Mouse (Mus musculus) spleen, postnatal 0 days (tissue): ENCODE results near the gene Taar5. TPM values are rescaled to one million over a fixed set of nuclear protein-coding genes. Genes with fewer than 3 reads are reported as not detected.

Experiments
- polyA plus RNA-seq: library from polyadenylated mRNA; unstranded; fragments of >200 nt; fragmentation: Nextera tagmentation; extraction: Ambion mirVana; gene quantifications from 2 replicates; pipeline ENCODE4 v1.2.1, GENCODE M21; 2015

Taar5 gene
- not detected in 2 replicates for polyA plus RNA-seq

GRCm38 (mm10) chr10:23970656-23971165 lies at the start of gene Taar5:
Taar5 (plus strand) TSS chr10:23970706.

GRCm38 (mm10) chr10:23938312-23938711 lies 32.2 kb upstream of the Taar5 start, which contains the start of gene Taar2:
Taar2 (plus strand) TSS chr10:23938572.

GRCm38 (mm10) chr10:23949508-23950005 lies 20.9 kb upstream of the Taar5 start, which contains the start of gene Taar3:
Taar3 (plus strand) TSS chr10:23949558.

GRCm38 (mm10) chr10:23960444-23960915 lies 10.0 kb upstream of the Taar5 start, which contains the start of gene Taar4:
Taar4 (plus strand) TSS chr10:23960494.

GRCm38 (mm10) chr10:23985546-23985945 lies 15.0 kb downstream of the Taar5 start, which contains the start of gene Taar6:
Taar6 (minus strand) TSS chr10:23985646.

GRCm38 (mm10) chr10:23993381-23993780 lies 22.9 kb downstream of the Taar5 start, which contains the start of gene Taar7a:
Taar7a (minus strand) TSS chr10:23993481.

GRCm38 (mm10) chr10:23999639-24000038 lies 29.1 kb downstream of the Taar5 start, which contains the start of gene Taar7b:
Taar7b (plus strand) TSS chr10:23999939.

Other genes with a start within 250 kb of the Taar5 start
- 299 and 304 TPM in 2 replicates for gene Rps12, start 183.4 kb upstream of the Taar5 start, polyA plus RNA-seq
- gene Slc18b1, start 173.7 kb upstream of the Taar5 start, polyA plus RNA-seq, result 2.1 and 2.2 TPM in 2 replicates
- 2.8 and 3.0 TPM in 2 replicates for gene Vnn3, start 119.2 kb upstream of the Taar5 start, polyA plus RNA-seq
- gene Vnn1, start 76.0 kb upstream of the Taar5 start, polyA plus RNA-seq, result 0.97 and 1.1 TPM in 2 replicates
- not detected in 2 replicates for gene Taar1, start 50.4 kb upstream of the Taar5 start, polyA plus RNA-seq
- gene Taar2, start 32.1 kb upstream of the Taar5 start, polyA plus RNA-seq, result not detected in 2 replicates
- not detected in 2 replicates for gene Taar3, start 21.1 kb upstream of the Taar5 start, polyA plus RNA-seq
- gene Taar4, start 10.2 kb upstream of the Taar5 start, polyA plus RNA-seq, result not detected in 2 replicates
- not detected in 2 replicates for gene Taar6, start 14.9 kb downstream of the Taar5 start, polyA plus RNA-seq
- not detected in 2 replicates for gene Taar7a, start 22.8 kb downstream of the Taar5 start, polyA plus RNA-seq
- not detected in 2 replicates for gene Taar7b, start 29.2 kb downstream of the Taar5 start, polyA plus RNA-seq
- not detected in 2 replicates for gene Taar7d, start 56.5 kb downstream of the Taar5 start, polyA plus RNA-seq
- not detected in 2 replicates for gene Taar7e, start 66.9 kb downstream of the Taar5 start, polyA plus RNA-seq
- not detected in 2 replicates for gene Taar7f, start 78.8 kb downstream of the Taar5 start, polyA plus RNA-seq
- gene Taar8a, start 105.8 kb downstream of the Taar5 start, polyA plus RNA-seq, result not detected in 2 replicates
- gene Taar8b, start 121.6 kb downstream of the Taar5 start, polyA plus RNA-seq, result not detected in 2 replicates
- not detected in 2 replicates for gene Taar8c, start 131.2 kb downstream of the Taar5 start, polyA plus RNA-seq
- not detected in 2 replicates for gene Taar9, start 138.8 kb downstream of the Taar5 start, polyA plus RNA-seq
- gene Stx7, start 178.6 kb downstream of the Taar5 start, polyA plus RNA-seq, result 33.8 and 42.4 TPM in 2 replicates